Mouse (Mus musculus): ENCODE measurements at regions not wholly inside any gene's neighbourhood (a gene's known extent, or its start where the extent isn't known, plus 50 kb on each side); places are given as distances from the start of the nearest gene placed in this dataset.
"Not testable (repeated sequence)": the region's sequence is repeated elsewhere in the genome, so short reads cannot be mapped to it uniquely, and the experiment has no call there.

GRCm38 (mm10) chr6:14499882-14500281, 255.2 kb downstream of the Ppp1r3a start:
- not testable (repeated sequence) for TF ChIP-seq CTCF, EP300 (IDR thresholded peaks at IDR 0.05)

All from lung, postnatal 0 days (tissue).